Mouse (Mus musculus) kidney, adult 9 months (tissue): Measurements from ENCODE around the gene Ngp.

Experiments used
- DNase-seq: peaks from one replicate; pipeline ENCODE4 v3.0.0; 2022

Gene Ngp

GRCm38 (mm10) chr9:110440049-110440448 lies 20.5 kb downstream of the Ngp start:
- no peak for DNase-seq

- no peak for DNase-seq
These were observed 21.0 kb downstream of the Ngp start for GRCm38 (mm10) chr9:110440559-110440958.

- no peak for DNase-seq
These were observed 28.8 kb downstream of the Ngp start for GRCm38 (mm10) chr9:110448356-110448755.

- DNase-seq: peak; percentile 77
These were observed 29.5 kb downstream of the Ngp start for GRCm38 (mm10) chr9:110448857-110449617.

GRCm38 (mm10) chr9:110452523-110452922 lies 33.0 kb downstream of the Ngp start:
- no peak for DNase-seq

- no peak for DNase-seq
These were observed 38.4 kb downstream of the Ngp start for GRCm38 (mm10) chr9:110457926-110458325.

- DNase-seq: peak; percentile 30
These were observed 39.7 kb downstream of the Ngp start for GRCm38 (mm10) chr9:110459145-110459727.

- DNase-seq: no peak
These were observed 41.6 kb downstream of the Ngp start for GRCm38 (mm10) chr9:110460884-110461815.

- DNase-seq: no peak
These were observed 42.8 kb downstream of the Ngp start for GRCm38 (mm10) chr9:110462321-110462720.

- DNase-seq: no peak
These were observed 44.5 kb downstream of the Ngp start for GRCm38 (mm10) chr9:110463983-110464591.

- peak; percentile 72 for DNase-seq
These were observed 45.8 kb downstream of the Ngp start for GRCm38 (mm10) chr9:110465336-110465735.

GRCm38 (mm10) chr9:110466179-110466578 lies 46.6 kb downstream of the Ngp start:
- peak; percentile 33 for DNase-seq
